Mouse (Mus musculus): ENCODE measurements around the gene Lrat. TPM values are rescaled to one million over a fixed set of nuclear protein-coding genes. Genes with fewer than 3 reads are reported as not detected.

The Lrat gene
- 8.6 and 8.8 TPM in 2 replicates for polyA plus RNA-seq (2015; fragmentation: Nextera tagmentation; extraction: Ambion mirVana)

DNA sequence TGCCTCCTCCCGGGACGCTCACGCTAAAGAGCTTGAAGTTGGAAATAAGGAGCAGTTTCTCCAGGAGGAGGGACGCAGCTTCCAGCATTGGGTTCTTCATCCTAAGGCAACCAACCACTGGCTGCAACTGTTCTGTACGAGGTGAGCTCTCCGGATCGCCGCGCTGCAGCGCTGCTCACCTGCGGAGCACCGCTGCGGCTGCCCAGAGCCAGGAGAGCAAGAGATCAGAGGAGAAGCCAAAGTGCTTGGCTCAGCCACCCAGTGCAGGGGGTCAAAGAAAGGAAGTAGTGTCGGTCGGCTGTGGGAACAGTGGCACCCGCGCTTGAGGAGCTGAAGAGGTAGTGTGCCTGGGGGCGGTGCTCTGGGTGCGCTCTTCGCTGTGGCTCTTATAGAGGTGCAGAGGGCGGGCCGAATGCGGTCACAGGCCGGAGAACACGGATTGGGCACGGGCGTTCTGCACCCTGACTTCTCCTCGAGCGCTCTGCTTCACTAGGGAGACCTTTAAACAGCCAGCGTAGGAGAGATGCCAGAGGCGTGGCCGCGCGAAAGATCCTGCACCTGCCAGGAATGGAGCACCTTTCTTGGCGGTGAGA is at the start of gene Lrat:
Gene Lrat (minus strand): TSS at position 361 of the 593 bp plus-strand sequence.
- 1% methylated on average over 35 of the region's 35 CpGs for WGBS
- peak within 1 kb of the TSS; percentile 94 for H3K4me2 ChIP-seq (replicated peaks)
- H3K4me3 ChIP-seq (replicated peaks) = peak within 1 kb of the TSS; percentile 47
- H3K27ac ChIP-seq = no peak within 1 kb of the TSS
- H3K27me3 ChIP-seq (replicated peaks) = peaks cover 9% of the 10 kb centered on the region
- peaks cover 12% of the 10 kb centered on the region for H3K4me1 ChIP-seq (replicated peaks)
- H3K36me3 ChIP-seq = no peaks in the 10 kb centered on the region
- H3K9ac ChIP-seq = peak within 1 kb of the TSS; percentile 33
- no peaks in the 10 kb centered on the region for H3K9me3 ChIP-seq
- ATAC-seq = peak; percentile 92

DNA sequence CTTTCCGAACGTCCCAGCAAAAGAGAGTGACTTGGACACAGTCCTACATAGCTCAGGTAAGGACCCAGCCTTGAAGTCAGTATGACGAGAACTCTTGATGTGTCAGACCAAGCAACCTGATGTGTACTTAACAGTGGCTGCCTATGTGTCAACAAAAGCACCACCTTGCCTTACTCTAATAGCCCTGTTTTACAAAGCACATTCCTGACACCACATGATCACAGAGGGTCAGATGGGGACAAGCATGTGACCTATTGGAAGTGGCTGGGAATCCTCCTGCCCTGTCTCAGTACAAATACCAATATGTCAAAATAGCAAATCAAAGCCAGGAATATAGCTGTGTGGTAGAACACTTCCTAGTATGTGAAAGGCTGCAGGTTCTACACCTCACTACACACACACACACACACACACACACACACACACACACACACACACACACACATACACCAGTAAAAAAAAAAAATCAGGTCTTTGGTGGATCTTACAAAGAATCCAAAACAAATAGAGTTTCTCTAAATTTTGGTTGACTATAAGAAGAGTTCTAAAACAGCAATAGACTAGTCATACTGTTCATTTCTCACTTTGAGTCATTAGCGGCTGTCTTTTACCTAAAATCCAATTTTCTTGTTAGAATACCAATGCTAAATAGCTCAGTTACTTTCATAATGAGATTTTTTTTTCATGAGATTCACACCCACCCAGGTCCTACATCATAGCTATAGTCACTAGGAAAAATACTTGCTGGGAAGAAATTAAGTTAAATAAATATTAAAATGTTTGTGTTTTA is 48.6 kb upstream of the Lrat start:
- no peak overlapping the region for H3K4me2 ChIP-seq (replicated peaks)
- H3K4me3 ChIP-seq (replicated peaks) = no peak overlapping the region
- H3K27ac ChIP-seq = no peak overlapping the region
- H3K9ac ChIP-seq = no peak overlapping the region
- H3K27me3 ChIP-seq (replicated peaks) = no peaks in the 10 kb centered on the region
- no peak for ATAC-seq
- H3K9me3 ChIP-seq = no peaks in the 10 kb centered on the region
- peaks cover 3% of the 10 kb centered on the region; the same call in 1 of the 2 replicates for H3K4me1 ChIP-seq (replicated peaks)
- WGBS = 77% methylated on average over 4 of the region's 4 CpGs
- H3K36me3 ChIP-seq = no peaks in the 10 kb centered on the region

- no peaks in the 10 kb centered on the region for H3K9me3 ChIP-seq
- no peaks in the 10 kb centered on the region for H3K36me3 ChIP-seq
- WGBS = 26% methylated on average over 7 of the region's 7 CpGs
- H3K9ac ChIP-seq = no peak overlapping the region
- ATAC-seq = peak; percentile 52
- H3K4me3 ChIP-seq (replicated peaks) = no peak overlapping the region
- H3K27me3 ChIP-seq (replicated peaks) = no peaks in the 10 kb centered on the region
- peaks cover 6% of the 10 kb centered on the region; the same call in 1 of the 2 replicates for H3K4me1 ChIP-seq (replicated peaks)
- H3K27ac ChIP-seq = no peak overlapping the region
- no peak overlapping the region; the same call in 1 of the 2 replicates for H3K4me2 ChIP-seq (replicated peaks)
Observed at GRCm38 (mm10) chr3:82950639-82951038, 46.9 kb upstream of the Lrat start.

DNA sequence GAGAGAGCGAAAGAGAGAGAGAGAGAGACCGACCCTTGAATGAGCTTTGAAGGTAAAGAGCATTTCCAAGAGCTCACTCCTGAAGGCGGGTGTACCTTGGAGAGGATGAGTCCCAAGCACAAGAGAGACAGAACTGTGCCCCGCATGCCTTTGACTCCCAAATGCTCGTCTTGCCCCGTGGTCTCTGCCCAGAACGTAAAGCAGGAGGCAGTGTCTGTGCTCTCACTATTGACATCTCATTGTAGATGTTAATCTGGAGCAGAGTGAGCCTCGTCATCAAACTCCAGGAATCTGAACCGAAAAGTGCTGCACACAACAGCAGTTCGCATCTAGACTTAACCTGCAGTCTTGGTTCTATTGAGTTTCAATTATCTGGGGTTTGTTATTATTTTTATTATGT is 46.4 kb upstream of the Lrat start:
- Histone ChIP-seq H3K9ac (no peak overlapping the region; the same call in 1 of the 2 replicates), H3K4me1 (replicated peaks) (peaks cover 6% of the 10 kb centered on the region; the same call in 1 of the 2 replicates), H3K36me3 (no peaks in the 10 kb centered on the region), H3K27ac (peak overlapping the region; percentile 83), H3K27me3 (replicated peaks) (no peaks in the 10 kb centered on the region), H3K4me2 (replicated peaks) (peak overlapping the region; percentile 41), H3K4me3 (replicated peaks) (no peak overlapping the region), H3K9me3 (no peaks in the 10 kb centered on the region)
- ATAC-seq = no peak
- 44% methylated on average over 10 of the region's 10 CpGs for whole genome bisulfite sequencing

DNA sequence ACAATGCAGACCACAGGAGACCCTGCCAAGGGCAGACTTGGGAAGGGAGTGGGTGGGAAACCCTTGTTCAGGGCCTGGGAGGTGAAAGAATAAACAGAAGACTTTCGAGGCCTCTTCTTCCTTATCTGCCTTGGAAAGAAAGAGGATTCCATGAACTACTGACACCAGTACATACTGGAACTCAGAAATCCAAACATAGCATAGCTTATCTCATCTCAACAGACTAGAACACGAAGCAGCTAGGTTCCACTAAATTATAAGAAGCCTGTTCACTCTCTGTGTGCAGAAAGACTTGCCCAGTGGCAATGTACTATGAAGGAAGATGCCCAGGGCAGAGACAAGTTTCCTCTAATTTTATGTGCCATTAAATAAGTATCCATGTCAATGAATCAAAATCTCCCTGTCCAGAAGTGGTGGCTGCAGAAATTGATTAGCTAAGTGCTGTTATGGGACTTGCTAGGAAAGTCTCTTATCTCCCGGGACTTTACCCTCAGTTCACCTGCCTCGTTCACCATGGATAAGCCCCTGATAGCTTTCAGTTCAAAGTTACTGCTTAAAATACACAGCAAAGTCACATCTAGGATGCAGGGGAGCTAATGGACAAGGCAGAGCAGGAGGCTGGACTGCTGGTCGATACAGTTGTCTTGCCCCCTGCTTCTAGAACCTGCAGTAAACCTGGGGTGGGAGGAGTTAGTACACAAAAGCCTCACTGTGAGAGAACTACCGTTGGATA is 42.8 kb upstream of the Lrat start:
- H3K36me3 ChIP-seq = no peaks in the 10 kb centered on the region
- H3K27ac ChIP-seq = peak overlapping the region; percentile 57
- no peaks in the 10 kb centered on the region for H3K27me3 ChIP-seq (replicated peaks)
- WGBS = 32% methylated on average over 6 of the region's 6 CpGs
- no peaks in the 10 kb centered on the region for H3K9me3 ChIP-seq
- no peak overlapping the region for H3K4me2 ChIP-seq (replicated peaks)
- H3K9ac ChIP-seq = no peak overlapping the region
- peak; percentile 87 for ATAC-seq
- H3K4me1 ChIP-seq (replicated peaks) = peaks cover 6% of the 10 kb centered on the region; the same call in 1 of the 2 replicates
- H3K4me3 ChIP-seq (replicated peaks) = no peak overlapping the region

GRCm38 (mm10) chr3:82927917-82928316 is 24.1 kb upstream of the Lrat start:
- no peaks in the 10 kb centered on the region for H3K9me3 ChIP-seq
- H3K27me3 ChIP-seq (replicated peaks) = no peaks in the 10 kb centered on the region
- H3K9ac ChIP-seq = no peak overlapping the region
- no peaks in the 10 kb centered on the region for H3K4me1 ChIP-seq (replicated peaks)
- no peaks in the 10 kb centered on the region for H3K36me3 ChIP-seq
- H3K4me2 ChIP-seq (replicated peaks) = no peak overlapping the region
- peak; percentile 76 for ATAC-seq
- no peak overlapping the region for H3K4me3 ChIP-seq (replicated peaks)
- WGBS = 68% methylated on average over 2 of the region's 2 CpGs
- no peak overlapping the region for H3K27ac ChIP-seq

DNA sequence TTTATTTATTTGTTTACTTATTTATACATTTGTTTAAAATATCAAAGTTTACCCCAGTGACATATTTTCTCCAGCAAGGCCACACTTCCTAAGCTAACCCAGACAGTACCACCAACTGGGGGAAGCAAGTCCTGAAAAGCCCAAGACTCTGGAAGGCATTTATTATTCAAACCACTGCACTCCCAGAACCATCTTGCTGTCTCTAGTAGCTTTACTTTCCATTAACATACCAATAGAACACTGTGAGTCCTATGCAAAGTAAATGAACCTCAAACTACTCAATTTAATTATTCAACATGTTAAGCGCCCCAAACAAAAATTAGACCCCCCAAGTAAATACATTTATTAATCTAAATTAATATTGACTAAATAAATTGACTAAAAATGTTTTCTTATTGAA is 11.9 kb upstream of the Lrat start:
- ATAC-seq = no peak
- WGBS = 46% methylated on average over 1 of the region's 1 CpGs
- H3K27ac ChIP-seq = no peak overlapping the region
- no peaks in the 10 kb centered on the region for H3K4me1 ChIP-seq (replicated peaks)
- H3K9me3 ChIP-seq = no peaks in the 10 kb centered on the region
- H3K4me2 ChIP-seq (replicated peaks) = no peak overlapping the region
- H3K27me3 ChIP-seq (replicated peaks) = no peaks in the 10 kb centered on the region
- H3K9ac ChIP-seq = no peak overlapping the region
- H3K4me3 ChIP-seq (replicated peaks) = no peak overlapping the region
- H3K36me3 ChIP-seq = no peaks in the 10 kb centered on the region

GRCm38 (mm10) chr3:82908671-82909070 is 4.9 kb upstream of the Lrat start:
- H3K9ac ChIP-seq = no peak overlapping the region
- peaks cover 6% of the 10 kb centered on the region for H3K4me1 ChIP-seq (replicated peaks)
- no peak overlapping the region for H3K27ac ChIP-seq
- 89% methylated on average over 2 of the region's 2 CpGs for WGBS
- H3K36me3 ChIP-seq = no peaks in the 10 kb centered on the region
- no peaks in the 10 kb centered on the region for H3K9me3 ChIP-seq
- no peak overlapping the region for H3K4me2 ChIP-seq (replicated peaks)
- ATAC-seq = no peak
- H3K27me3 ChIP-seq (replicated peaks) = peaks cover 8% of the 10 kb centered on the region
- no peak overlapping the region for H3K4me3 ChIP-seq (replicated peaks)

DNA sequence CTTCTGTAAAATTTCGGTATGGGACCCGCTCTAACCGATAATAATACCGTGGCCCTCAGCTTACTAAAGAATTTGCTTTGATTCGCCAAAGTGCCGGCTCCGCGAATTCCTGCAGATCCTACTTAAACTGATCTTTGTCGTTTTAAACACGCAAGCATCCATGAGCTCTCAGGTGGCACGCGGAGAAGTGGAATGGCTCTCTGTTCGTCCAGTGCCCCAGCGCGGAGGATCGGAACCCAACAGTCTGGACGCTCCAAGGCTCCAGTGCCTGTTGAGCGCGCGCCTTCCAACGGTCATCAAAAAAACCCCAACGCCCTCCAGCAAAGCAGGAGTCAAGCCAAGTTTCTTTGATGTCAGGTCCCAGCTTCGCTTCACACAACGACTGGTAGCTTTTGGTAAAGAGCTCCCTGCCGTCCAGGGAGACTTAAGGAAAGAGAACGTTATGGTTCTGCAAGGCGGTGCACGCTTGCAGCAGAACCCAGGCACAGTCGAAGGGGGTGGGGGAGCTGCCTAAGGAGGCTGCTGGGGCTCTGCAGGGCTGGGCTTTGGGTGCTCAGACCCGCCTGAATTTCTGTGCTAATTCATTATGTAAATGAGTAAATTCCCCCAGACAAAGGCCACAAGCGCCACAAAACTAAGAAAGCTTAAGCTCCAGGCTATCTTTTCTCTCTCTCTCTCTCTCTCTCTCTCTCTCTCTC is 587 bp upstream of the Lrat start:
- H3K27me3 ChIP-seq (replicated peaks) = peaks cover 9% of the 10 kb centered on the region
- no peaks in the 10 kb centered on the region for H3K36me3 ChIP-seq
- 2% methylated on average over 31 of the region's 31 CpGs for WGBS
- peak; percentile 42 for ATAC-seq
- H3K9me3 ChIP-seq = no peaks in the 10 kb centered on the region
- H3K4me3 ChIP-seq (replicated peaks) = peak overlapping the region; percentile 47
- peaks cover 12% of the 10 kb centered on the region for H3K4me1 ChIP-seq (replicated peaks)
- no peak overlapping the region for H3K27ac ChIP-seq
- H3K9ac ChIP-seq = peak overlapping the region; percentile 14; the same call in 1 of the 2 replicates
- H3K4me2 ChIP-seq (replicated peaks) = peak overlapping the region; percentile 94

DNA sequence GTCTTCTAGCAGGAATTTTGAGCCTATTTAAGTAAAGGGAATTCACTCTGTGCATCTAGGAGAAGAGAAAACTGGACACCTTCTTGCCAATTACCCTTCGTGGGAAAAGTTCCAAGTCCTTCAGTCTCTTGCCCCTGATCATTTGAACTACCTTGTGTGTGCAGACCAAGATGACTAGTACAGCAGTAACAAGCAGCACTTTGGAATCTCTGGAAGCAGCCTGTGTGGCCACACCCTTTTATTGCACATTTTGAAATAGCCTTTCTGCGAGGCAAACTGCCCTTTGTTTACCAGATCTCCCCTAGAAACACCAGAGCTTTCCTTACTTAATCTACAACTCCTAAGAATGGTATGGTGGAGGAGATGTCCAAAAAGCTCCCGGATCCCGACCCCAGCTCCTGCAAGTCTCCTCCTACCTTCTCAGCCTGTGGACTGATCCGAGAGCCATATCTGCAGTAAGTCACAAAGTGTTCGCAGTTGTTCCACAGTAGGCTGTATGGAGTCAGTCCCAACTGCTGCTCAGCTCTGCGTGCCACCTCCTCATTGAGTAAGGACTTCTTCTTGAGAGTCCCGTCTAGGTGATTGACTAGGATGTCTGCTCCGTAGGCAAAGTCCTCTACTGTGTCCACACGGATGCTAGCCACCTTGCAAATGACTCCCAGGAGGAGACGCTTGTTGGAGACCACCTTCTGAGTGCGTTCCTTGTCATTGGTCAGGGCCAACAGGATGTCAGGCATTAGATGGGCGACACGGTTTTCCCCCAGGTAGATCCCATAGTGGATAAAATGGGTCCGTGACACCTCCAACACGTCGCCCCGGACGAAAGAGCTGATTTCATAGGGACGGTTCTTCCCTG is 788 bp downstream of the Lrat start:
- Histone ChIP-seq H3K27me3 (replicated peaks) (peaks cover 9% of the 10 kb centered on the region), H3K27ac (no peak overlapping the region), H3K4me3 (replicated peaks) (peak overlapping the region; percentile 47), H3K9ac (no peak overlapping the region), H3K36me3 (no peaks in the 10 kb centered on the region), H3K4me2 (replicated peaks) (peak overlapping the region; percentile 94), H3K9me3 (no peaks in the 10 kb centered on the region), H3K4me1 (replicated peaks) (peaks cover 12% of the 10 kb centered on the region)
- peak; percentile 80 for ATAC-seq
- WGBS = 18% methylated on average over 20 of the region's 20 CpGs

DNA sequence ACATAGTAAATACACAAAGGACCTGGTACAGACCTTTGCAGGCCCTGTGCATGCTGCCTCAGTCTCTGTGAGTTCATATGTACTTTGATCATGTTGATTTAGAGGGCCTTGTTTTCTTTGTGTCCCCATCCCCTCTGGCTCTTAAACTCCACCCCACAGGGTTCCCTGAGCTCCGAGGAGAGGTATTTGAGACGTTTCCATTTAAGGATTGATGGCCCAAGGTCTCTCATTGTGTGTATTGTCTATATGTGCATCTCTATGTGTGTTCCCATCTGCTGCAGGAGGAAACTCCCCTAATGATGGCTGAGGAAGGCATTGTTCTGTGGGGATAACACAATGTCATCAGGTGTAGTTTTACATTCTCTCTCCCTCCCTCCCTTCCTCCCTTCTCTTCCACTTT is 14.9 kb downstream of the Lrat start:
- H3K4me3 ChIP-seq (replicated peaks) = no peak overlapping the region
- H3K27ac ChIP-seq = no peak overlapping the region
- no peaks in the 10 kb centered on the region for H3K27me3 ChIP-seq (replicated peaks)
- no peaks in the 10 kb centered on the region for H3K9me3 ChIP-seq
- WGBS = 21% methylated on average over 2 of the region's 2 CpGs
- no peaks in the 10 kb centered on the region for H3K36me3 ChIP-seq
- no peak for ATAC-seq
- no peak overlapping the region for H3K4me2 ChIP-seq (replicated peaks)
- no peak overlapping the region for H3K9ac ChIP-seq
- H3K4me1 ChIP-seq (replicated peaks) = no peaks in the 10 kb centered on the region
